Mouse (Mus musculus): ENCODE measurements around the gene Fez1.

Fez1 gene

GRCm38 (mm10) chr9:36894242-36894641 lies 72.6 kb downstream of the Fez1 start:
- DNase-seq (ENCODE audit: low spot score): no peak

GRCm38 (mm10) chr9:36895009-36895693 lies 73.5 kb downstream of the Fez1 start:
- peak; percentile 78 for DNase-seq (ENCODE audit: low spot score)

- DNase-seq (ENCODE audit: low spot score): no peak
These were observed 76.9 kb downstream of the Fez1 start for GRCm38 (mm10) chr9:36898560-36898959.

DNA sequence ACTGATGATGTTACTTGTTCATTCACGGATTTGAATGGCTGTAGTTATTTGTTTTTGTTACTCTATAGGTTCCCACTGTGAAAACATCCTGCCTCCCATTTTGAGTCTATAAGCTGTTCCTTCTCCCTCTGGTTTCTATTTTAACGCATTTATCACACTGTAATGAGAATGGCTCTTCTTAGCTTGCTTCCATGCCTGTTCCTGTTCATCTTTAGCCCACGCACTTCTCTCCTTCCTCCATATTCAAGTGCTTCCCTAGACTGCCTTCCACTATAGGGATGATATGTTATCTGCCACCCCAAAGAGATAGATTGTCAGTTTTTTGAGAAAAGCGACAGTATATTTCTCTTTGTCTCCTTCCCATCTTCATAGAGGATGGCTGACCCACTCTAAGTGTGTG lies 78.8 kb downstream of the Fez1 start:
- DNase-seq (ENCODE audit: low spot score): no peak

- no peak for DNase-seq (ENCODE audit: low spot score)
These were observed 83.8 kb downstream of the Fez1 start for GRCm38 (mm10) chr9:36905452-36905851.

DNA sequence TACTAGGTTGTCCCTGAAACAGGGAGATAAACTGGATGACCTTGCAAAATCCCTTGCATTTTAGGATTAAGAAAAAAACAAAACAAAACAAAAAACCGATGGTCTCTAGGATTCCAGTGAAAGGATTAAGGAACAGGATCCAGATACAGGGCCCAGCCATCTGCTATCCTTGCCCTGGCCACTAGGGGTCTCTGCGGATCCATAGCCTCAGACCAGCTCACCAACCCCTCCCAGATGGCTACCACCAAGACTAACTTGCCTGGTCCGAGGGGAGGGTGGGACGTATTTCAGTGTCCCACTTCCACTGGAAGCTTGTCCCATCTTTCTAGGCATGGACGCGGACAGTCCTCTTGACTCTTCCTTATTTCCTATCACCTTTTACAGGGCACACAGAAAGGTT lies 94.7 kb downstream of the Fez1 start:
- DNase-seq (ENCODE audit: low spot score): peak; percentile 88

DNA sequence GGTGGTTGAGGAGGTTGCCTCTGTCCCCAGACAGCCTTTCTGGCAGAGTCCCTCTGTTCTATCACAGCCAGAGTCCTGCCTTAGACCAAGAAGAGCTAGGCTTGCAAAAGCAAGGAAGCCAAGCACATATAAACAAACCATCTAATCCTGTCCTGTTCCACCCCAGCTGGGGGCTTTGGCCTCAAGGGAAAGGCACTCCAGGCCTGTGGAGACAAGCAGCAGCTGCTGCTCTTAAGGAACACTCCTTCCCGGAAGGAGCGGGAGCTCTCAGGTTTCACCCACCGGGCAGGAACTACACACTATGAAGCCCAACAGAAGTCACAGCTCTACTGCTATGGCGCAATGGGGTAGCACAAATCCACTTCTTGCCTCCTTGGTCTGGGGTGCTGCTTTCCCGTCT lies 95.3 kb downstream of the Fez1 start:
- peak; percentile 54 for DNase-seq (ENCODE audit: low spot score)

DNA sequence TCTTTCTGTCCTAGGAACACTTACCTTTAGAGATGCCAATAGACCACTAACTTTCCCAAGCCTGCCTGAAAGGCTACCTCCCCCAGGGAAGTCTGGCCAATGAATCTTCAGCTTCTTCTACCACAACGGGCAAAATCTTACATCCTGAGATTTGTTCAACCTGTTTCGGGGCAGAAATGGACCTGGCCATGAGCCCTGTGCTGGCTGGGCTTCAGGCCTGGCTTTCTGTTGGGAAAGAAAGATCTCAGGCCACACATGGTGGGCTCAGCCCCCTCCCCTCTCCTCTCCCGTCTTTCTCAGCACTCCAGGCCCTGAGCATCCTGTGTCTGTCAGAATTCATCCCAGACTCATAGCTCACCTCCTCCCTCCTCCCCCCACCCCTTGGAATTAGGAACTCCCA lies 96.9 kb downstream of the Fez1 start:
- DNase-seq (ENCODE audit: low spot score): no peak

DNA sequence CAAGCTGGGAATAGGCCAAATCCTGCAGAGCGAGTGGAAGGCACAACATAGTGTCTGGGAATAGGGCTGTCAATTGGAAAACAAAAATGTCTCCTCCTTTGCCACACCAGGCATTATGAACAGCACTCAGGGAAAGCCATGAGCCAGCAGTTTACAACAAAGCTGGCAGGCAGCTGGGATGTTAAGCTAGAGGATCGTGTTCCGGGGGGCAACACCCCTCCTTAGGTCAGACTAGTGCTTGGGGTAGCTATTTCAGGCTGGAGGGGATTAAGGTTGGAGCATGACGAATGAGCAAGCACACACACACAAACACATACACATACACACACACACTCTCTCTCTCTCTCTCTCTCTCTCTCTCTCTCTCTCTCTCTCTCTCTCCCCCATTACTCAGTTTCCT lies 97.8 kb downstream of the Fez1 start:
- no peak for DNase-seq (ENCODE audit: low spot score)

GRCm38 (mm10) chr9:36921718-36922415 lies 100.2 kb downstream of the Fez1 start:
- DNase-seq (ENCODE audit: low spot score): no peak

DNA sequence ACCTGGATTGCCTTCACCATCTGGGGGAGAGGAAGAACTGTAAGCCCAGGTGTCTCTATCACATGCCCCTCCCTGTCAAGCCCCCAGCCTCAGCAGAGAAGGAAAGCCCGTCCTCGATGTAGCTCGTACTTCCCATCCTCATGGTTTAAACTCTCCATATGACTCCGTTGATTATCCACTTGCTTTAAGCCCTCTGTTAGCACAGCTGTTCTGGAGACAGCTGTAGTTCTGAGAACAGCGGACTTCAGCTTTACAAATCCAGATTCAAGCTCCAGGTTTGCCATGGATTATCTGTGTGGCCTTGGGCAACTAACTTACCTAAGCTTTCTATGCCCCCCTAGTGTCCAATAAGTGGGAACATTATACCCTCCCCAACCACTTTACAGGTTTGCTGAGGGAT lies 102.1 kb downstream of the Fez1 start:
- DNase-seq (ENCODE audit: low spot score): no peak

Measured in embryo, embryonic 10.5 days (tissue).